Mouse (Mus musculus) layer of hippocampus, adult 9-10 months (tissue): Measurements from ENCODE around the gene Zw10.

Experiments used
- DNase-seq: peaks from one replicate; pipeline ENCODE4 v3.0.0; 2022; ENCODE audit warnings: low spot score

Zw10 gene

DNA sequence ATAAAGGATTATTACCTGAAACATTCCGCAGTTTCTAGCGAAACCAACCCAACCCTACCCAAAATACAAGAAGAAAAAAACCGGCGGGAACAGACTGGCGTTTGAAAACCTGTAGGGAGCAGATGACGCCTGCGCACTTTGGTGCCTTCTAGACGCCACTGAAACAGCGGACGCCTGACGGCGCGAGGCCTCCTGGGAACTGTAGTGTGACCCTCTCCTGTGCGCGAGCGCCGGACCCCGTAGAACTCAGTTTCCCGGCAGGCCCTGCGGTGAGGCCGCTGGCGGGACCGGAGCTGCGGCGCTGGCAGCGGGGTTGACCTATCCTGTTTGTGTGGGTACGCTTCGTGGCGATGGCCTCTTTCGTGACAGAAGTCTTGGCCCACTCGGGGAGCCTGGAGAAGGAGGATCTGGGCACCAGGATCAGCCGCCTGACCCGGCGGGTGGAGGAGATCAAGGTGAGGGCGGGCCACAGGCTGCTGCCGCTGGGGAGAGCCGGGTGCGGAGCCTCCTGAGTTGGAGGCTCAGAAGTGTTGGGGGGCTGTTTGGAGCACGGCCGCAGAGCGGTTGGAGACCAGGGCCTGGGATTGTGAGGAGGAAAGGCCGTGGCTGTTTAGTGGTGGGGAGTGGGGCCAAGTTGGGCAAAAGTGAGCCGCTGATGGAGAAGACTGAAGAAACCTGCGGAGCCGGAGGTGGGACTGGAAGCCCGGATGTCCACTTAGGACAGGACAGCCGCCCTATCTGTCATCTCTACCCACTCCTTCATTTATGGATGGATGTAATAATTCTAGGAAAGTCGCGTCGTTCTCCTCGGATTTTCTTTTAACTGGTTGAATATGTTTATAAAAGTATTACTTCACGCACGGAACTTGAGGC, at the start of gene Zw10:
TSS of gene Zw10 (plus strand) at position 281 of the 873 bp plus-strand sequence.
- peak; percentile 71 for DNase-seq

DNA sequence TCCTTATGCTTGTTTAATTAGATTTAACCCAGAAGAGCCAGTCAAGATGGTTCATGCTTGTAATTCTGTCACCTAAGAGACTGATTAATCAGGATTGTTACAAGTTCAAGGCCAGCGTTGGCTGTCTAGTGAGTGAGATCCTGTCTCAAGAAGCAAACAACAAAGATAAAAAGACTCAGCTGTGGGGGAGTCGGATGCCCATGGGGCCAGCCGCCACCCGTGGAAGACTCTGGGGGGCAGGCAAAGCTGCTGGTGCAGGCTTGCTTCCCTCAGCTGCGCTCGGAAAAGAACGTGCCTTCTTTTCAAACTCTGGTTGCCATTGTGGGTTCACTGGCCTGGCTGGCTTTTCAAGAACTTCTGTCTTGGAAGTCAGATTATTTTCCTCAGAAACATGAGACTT, 39.6 kb upstream of the Zw10 start:
- DNase-seq, result no peak

DNA sequence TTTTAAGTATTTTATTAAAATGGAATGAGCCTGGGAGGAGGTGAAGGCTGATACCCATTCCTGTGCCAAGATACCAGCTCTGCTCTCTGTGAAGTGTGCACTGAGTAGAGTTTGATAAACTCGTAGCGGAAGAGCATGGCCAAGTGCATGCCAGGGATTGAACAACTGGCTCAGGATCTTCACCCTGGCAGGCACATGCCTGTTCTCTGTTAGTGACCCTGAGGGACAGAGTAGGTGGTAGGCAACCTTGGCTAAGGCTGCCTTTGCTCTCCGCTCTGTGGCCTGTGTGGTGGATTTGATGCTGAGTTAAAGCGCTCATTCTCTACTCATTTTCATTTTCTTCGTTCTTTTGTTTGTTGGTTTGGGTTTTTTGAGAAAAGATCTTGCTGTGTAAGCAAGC, 34.1 kb upstream of the Zw10 start:
- DNase-seq, result no peak

DNA sequence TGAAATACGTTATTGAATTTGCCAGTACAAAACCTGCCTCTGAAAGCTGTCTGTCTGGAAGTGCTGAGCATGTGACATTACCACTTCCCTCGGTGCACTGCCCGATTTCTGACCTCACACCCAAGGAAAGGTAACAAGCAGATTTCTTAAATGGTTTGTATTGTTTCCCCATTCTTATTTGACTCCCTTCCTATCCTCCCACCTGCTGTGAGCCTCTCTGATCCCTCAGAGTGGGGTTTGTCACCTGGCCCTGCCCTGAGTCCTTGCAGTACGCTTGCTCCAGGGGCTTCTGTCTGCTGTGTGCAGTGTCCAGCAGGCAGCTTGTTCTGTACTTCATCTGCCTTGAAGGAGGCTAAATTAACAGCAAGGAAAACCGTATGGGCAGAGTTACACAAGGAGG, 31.5 kb upstream of the Zw10 start:
- no peak for DNase-seq

DNA sequence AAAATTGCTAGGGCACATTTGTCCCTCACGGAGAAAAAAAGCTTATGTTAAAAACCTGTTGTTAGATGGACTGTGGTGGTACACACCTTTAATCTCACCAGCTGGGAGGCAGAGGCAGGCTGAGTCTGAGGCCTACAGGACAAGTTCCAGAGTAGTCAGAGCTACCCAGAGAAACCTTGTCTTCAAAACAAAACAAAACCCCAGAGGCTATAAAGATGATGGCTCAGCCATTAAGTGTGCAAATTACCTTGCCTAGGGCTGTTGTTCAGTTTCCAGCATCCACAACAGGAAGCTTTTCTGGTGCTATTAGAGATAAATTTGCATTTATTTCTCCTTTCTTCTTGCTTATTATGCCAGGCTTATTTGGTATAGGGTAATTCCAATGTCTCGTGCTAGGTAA, 30.9 kb upstream of the Zw10 start:
- no peak for DNase-seq

DNA sequence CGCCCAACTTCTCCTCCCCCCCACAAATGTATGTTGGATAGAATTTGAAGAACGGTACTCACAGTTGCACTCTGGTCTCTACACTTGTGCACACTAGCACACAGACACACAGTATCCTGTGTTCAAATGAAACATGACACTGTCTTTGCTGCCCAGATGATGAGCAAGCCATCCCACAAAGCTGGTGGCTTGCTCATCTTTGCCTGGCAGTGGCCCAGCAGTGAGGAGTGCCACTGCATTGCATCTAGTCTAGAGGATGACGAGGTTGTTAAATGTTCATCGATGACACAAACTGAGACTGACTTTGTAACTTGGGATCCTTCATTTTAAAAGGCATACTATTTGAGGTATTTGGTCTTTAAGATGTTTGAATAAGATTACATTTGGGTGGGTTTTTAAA, 20.6 kb upstream of the Zw10 start:
- DNase-seq, result no peak

DNA sequence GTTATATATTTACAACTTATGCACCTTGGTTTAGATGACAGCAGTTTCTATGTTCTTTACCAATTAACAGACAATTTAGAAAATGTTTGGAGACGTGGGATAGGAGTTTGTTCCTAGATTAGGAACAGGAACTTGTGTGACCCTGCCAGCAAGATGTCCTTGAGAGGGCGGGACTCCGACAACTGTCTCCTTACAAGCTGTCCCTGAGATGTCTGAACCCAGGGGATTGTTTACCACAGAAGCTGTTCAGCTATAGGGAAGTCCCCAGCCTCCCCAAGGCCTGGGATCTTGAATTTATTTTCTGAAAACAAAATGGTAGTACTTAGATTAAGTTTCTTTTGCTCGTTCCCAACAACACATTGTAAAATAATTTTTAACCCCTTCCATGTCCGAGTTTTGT, 4.5 kb upstream of the Zw10 start:
- no peak for DNase-seq

DNA sequence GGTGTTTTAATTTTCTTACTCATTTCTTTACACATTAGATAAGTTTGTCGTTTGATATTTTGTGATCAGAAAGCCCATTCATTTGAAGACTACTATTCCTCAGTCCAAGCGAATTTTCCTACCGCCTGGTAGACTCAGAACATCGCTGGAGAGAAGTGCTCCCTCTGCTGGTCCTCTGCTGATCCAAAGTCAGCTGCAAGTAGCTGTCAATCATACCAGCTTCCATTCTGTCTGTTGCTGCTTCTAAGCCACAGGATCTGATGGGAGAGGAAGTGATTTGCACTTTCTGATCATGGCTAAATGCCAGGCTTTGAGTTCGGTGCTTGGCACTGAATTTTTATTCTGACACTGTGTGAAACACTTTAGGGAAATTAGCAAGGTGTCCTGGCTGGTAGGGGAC, 4.1 kb upstream of the Zw10 start:
- peak; percentile 48 for DNase-seq

GRCm38 (mm10) chr9:49054028-49054427, 1.4 kb upstream of the Zw10 start:
- no peak for DNase-seq

- DNase-seq, result no peak
These were observed 21.4 kb downstream of the Zw10 start for GRCm38 (mm10) chr9:49076847-49077246.

DNA sequence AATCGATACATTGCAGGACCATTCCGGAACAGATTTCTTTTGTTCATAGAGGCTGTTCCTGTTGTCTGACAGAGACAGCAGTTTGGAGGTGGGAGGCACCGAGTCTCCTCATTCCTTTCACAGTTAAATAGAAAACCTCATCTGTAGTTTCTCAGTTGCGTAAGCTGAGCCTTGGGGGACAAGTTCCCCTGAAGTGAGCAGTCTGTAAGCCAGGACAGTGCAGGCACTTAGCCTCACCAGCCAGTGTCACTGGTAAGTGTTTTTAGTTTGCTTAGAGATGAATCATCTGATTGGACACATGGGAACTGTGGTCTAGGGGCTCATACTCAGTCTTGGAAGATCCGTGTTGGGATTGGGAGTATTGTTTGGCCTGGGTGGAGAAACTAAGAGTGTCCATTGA, 25.7 kb downstream of the Zw10 start, which contains the start of gene Tmprss5:
TSS of gene Tmprss5 (plus strand) at position 154 of the 400 bp plus-strand sequence.
- no peak for DNase-seq

DNA sequence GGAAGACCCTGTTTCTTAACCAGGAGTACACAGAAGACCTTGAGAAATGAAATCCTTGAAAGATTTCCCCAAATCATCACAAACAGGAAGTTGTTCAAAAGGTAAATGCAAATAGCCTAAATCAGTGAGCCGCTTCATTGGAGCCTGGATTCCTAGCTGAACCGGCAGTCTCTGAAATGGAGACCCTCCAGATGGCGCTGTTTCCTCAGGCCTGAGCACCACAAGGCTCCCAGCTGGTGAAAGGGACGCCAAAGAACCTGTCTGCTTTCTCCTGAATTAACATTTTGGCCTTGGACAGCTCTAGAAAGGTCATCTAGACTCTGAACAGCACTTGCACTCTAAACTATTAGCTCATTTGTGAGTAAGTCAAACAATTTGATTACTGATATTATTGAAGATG, 26.1 kb downstream of the Zw10 start:
- DNase-seq, result peak; percentile 37

DNA sequence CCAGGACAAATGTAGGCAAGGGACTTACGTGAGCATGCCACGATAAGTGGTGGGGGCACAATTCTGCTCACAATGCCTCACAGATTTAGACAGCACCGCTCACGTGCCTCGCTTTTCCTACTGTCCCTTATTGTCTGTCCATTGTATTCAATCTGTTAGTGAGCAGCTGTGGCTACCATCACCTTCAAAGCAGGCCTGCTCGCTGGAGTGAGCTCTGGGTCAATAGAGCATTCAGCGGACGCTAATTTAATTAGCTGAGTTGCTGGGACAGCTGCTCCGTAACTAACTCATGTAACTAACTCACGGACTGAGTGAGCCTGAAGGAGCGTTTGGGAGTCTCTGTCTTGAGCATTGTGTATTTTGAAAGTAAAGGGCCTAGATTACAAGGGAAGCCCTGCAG, 31.9 kb downstream of the Zw10 start:
- DNase-seq, result no peak

- no peak for DNase-seq
These were observed 43.5 kb downstream of the Zw10 start for GRCm38 (mm10) chr9:49098871-49099270.

- DNase-seq, result no peak
These were observed 46.9 kb downstream of the Zw10 start for GRCm38 (mm10) chr9:49102328-49102727.

- no peak for DNase-seq
These were observed 53.7 kb downstream of the Zw10 start for GRCm38 (mm10) chr9:49109101-49109500.

DNA sequence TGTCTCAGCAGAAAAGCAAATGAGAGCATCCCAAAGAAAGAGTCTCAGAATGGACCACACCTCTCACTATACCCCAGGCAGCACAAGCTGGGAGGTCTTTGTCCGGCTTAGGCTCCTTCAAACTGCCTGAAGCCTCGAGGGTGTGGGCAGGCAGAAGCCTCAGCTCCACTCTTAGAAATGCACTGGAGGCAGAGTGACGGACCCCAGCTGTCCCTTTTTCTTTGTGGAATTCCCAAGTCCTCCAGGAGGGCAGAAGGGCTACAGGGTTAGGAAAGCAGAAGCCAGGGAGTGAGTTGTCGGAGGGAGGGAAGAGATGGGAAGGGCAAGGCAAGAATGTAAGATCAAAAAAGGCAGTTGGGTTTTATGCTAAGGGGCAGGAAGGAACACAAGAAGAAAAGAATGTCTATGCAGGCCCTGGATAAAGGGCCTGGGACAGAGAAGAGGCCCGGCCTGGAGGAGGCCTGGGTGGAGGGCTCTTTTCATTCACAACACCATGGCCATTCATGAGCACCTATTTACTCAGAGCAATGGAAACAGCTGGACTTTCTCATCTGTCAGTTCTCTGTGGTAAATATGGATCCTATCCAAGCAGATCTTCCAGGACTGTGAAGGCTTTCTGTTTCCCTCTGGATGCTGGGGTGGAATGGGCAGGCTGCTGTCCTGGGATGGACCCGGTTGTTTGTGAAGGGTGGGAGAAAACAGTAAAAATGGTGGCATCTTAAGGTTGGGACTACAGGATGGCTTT, 55.2 kb downstream of the Zw10 start:
- DNase-seq, result no peak

DNA sequence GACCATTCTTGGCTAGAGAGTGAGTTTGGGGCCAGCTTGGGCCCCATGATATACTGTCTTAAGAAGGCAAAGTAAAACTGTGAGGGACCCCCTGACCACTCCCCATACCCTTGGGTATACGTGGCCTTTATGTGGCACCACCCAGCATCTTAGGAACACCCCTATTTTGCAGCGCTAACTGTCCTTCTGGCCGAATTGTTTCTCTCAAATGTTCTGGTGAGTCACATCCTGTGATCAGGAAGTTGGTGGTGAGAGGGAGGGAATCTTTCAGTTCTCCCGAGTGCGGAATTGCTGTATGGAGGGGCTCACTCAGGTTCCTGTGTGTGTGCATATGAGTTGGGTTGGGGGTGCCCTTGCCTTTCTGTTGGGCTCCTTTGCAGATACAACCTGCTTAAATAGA, 55.9 kb downstream of the Zw10 start:
- no peak for DNase-seq

GRCm38 (mm10) chr9:49118271-49118825, 62.9 kb downstream of the Zw10 start:
- no peak for DNase-seq

- no peak for DNase-seq
These were observed 64.3 kb downstream of the Zw10 start for GRCm38 (mm10) chr9:49119759-49120158.

DNA sequence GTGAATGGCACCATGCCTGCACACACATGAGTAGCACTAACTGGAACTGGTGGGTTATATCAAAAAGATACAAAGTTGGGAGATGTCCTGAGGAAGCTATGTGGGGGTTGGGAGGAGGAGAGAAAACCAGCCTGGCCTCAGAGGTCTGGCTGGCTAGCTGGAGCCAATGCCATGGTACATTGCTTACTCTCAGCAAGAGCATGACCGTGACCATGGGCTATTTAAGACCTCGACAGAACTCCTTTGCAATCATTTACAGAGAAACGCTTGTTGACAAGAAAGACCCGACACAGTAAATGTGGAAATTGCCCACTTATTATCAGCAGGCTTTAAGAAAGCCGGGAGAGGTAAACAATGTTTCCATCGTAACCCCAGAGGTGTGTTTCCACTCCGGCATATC, 70.3 kb downstream of the Zw10 start:
- no peak for DNase-seq
